Mouse (Mus musculus): ENCODE results near the gene Pls1. TPM values are rescaled to one million over a fixed set of nuclear protein-coding genes. Genes with fewer than 3 reads are reported as not detected.

Gene Pls1
- polyA plus RNA-seq, 1 experiment from 2014 or later: 3.2 TPM

DNA sequence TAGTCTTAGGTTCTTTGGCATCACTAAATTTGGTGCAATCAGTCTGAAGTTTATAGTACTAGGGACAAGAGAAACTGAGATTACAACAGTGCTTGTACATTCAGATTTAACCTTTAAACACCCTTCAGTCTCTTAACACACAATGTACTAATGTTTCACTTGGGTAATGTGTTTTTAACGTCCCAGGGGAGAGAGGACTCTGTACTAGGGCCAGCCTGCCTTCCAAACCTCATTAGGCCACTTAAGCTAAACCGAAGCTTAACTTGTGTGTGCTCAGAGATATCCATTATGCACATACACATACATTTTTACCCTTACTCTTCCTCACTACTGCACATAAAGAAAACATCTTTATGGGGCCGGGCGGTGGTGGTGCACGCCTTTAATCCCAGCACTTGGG is 97.8 kb downstream of the Pls1 start:
- WGBS: 90% methylated on average over 5 of the region's 5 CpGs

DNA sequence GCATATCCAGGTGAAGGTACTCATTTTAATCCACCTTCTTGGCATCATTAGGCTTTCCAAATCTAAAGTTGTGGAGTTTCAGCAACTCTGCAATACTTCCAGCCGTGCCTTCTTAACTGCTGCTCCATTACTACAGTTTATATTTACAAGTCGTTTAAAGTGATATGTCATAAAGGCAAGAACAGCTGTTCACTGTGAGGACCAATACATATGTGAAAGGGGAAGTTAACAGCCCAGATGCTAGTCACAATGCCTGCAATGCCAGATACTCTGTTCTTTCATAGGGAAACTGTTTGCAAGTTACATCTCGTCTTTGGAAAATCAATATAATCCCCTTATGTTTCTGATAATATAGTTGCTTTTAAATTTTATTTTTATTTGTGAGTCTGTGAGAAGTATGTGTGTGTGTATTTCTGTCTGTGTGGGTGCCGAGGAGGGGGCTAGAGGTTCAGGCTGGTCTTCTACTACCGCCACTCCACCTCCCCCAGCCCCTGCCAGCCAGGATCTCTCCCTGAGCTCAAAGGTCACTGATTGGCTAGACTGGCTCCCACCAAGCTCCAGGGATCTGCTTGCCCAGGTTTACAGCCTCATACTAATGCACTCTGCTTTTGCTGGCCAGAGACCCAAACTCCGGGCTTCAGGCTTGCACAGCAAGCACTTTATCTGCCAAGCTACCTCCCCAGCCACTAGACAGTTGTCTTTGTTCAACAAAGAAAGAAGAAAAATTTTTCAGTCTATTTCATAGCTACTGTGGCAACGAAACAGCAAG is 100.1 kb downstream of the Pls1 start:
- Histone ChIP-seq H3K36me3 (no peaks in the 10 kb centered on the region), H3K9me3 (replicated peaks) (no peaks in the 10 kb centered on the region), H3K27ac (replicated peaks) (no peak overlapping the region), H3K4me3 (no peak overlapping the region), H3K27me3 (ENCODE audit: low read depth, poor library complexity, severe bottlenecking) (peaks cover 21% of the 10 kb centered on the region), H3K4me1 (peaks cover 16% of the 10 kb centered on the region)
- WGBS: 77% methylated on average over 7 of the region's 7 CpGs
- no peak for DNase-seq (ENCODE audit: low spot score)

More for the DNA sequence above, 97.8 kb downstream of the Pls1 start:
- peaks cover 43% of the 10 kb centered on the region for H3K27me3 ChIP-seq (ENCODE audit: low read depth, poor library complexity, severe bottlenecking)
- H3K27ac ChIP-seq (replicated peaks): no peak overlapping the region
- H3K36me3 ChIP-seq: no peaks in the 10 kb centered on the region
- no peaks in the 10 kb centered on the region for H3K9me3 ChIP-seq (replicated peaks)
- H3K4me3 ChIP-seq: no peak overlapping the region
- peaks cover 22% of the 10 kb centered on the region for H3K4me1 ChIP-seq
- no peak for DNase-seq (ENCODE audit: low spot score)

DNA sequence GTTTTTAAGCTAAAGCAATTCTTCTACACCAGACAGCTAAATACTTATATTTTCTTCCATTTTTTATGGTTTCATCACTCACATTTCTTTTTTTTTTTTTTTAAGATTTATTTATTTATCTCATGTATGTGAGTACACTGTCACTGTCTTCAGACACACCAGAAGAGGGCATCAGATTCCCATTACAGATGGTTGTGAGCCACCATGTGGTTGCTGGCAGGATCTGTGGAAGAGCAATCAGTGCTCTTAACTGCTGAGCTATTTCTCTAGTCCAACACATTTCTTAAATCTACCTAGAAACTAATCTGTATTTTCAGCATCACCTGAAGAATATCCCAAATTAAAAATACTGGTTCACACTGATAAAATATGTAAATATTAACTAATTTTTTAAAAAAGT is 108.9 kb downstream of the Pls1 start:
- no peak for DNase-seq (ENCODE audit: low spot score)
- Histone ChIP-seq H3K27me3 (ENCODE audit: low read depth, poor library complexity, severe bottlenecking) (no peaks in the 10 kb centered on the region), H3K4me1 (no peaks in the 10 kb centered on the region), H3K27ac (replicated peaks) (no peak overlapping the region), H3K4me3 (no peak overlapping the region), H3K9me3 (replicated peaks) (no peaks in the 10 kb centered on the region), H3K36me3 (peaks cover 4% of the 10 kb centered on the region)

DNA sequence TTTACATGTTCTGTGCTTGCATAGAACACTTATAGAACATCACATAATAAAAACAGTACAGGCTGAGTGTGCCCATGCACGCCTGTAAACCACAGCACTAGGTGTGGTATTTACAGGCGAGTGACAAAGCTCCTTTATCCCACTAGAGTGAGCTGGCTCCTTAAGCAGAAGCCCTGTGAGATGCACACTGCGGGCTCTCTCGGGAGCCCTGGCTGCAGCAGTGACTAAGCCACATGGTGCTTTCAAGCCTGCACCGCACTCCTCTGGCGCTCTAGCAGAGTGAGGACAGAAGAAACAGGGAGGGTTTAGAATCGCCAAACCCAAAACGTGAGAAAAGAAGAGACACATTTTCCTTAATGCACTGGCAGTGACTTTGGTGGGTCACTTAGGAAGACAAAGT is 132.5 kb downstream of the Pls1 start:
- Histone ChIP-seq H3K27ac (replicated peaks) (no peak overlapping the region), H3K4me3 (no peak overlapping the region), H3K9me3 (replicated peaks) (no peaks in the 10 kb centered on the region), H3K4me1 (no peaks in the 10 kb centered on the region), H3K27me3 (ENCODE audit: low read depth, poor library complexity, severe bottlenecking) (no peaks in the 10 kb centered on the region), H3K36me3 (peaks cover 20% of the 10 kb centered on the region)
- no peak for DNase-seq (ENCODE audit: low spot score)
- 32% methylated on average over 8 of the region's 8 CpGs for WGBS

GRCm38 (mm10) chr9:95708943-95709342 is 136.2 kb downstream of the Pls1 start:
- H3K9me3 ChIP-seq (replicated peaks): no peaks in the 10 kb centered on the region
- no peaks in the 10 kb centered on the region for H3K27me3 ChIP-seq (ENCODE audit: low read depth, poor library complexity, severe bottlenecking)
- no peak for DNase-seq (ENCODE audit: low spot score)
- H3K27ac ChIP-seq (replicated peaks): no peak overlapping the region
- no peaks in the 10 kb centered on the region for H3K4me1 ChIP-seq
- H3K4me3 ChIP-seq: no peak overlapping the region
- peaks cover 17% of the 10 kb centered on the region for H3K36me3 ChIP-seq

- no peak for DNase-seq (ENCODE audit: low spot score)
- Histone ChIP-seq H3K4me3 (no peak overlapping the region), H3K27me3 (ENCODE audit: low read depth, poor library complexity, severe bottlenecking) (no peaks in the 10 kb centered on the region), H3K36me3 (peaks cover 17% of the 10 kb centered on the region), H3K27ac (replicated peaks) (no peak overlapping the region), H3K4me1 (no peaks in the 10 kb centered on the region), H3K9me3 (replicated peaks) (no peaks in the 10 kb centered on the region)
- 90% methylated on average over 5 of the region's 5 CpGs for WGBS
Measured at GRCm38 (mm10) chr9:95705371-95705770, 139.7 kb downstream of the Pls1 start.

- no peak for DNase-seq (ENCODE audit: low spot score)
- H3K9me3 ChIP-seq (replicated peaks): no peaks in the 10 kb centered on the region
Measured at GRCm38 (mm10) chr9:95704078-95704477, 141.0 kb downstream of the Pls1 start.

More at GRCm38 (mm10) chr9:95704078-95704477, 141.0 kb downstream of the Pls1 start:
- H3K27me3 ChIP-seq (ENCODE audit: low read depth, poor library complexity, severe bottlenecking): no peaks in the 10 kb centered on the region
- 86% methylated on average over 3 of the region's 3 CpGs for WGBS
- H3K4me3 ChIP-seq: no peak overlapping the region
- peaks cover 8% of the 10 kb centered on the region for H3K36me3 ChIP-seq
- H3K27ac ChIP-seq (replicated peaks): no peak overlapping the region
- H3K4me1 ChIP-seq: no peaks in the 10 kb centered on the region

Other genes starting within 250 kb of the Pls1 start
- 2.9 and 3.2 TPM in 2 replicates for gene Pcolce2, start 207.7 kb downstream of the Pls1 start, polyA plus RNA-seq (2016; fragmentation: Nextera tagmentation; extraction: Ambion mirVana)
- gene Trpc1, start 94.9 kb downstream of the Pls1 start, polyA plus RNA-seq (2016; fragmentation: Nextera tagmentation; extraction: Ambion mirVana): 2.3 and 2.6 TPM in 2 replicates
- 19.4 and 20.0 TPM in 2 replicates for gene Atr, start 12.3 kb upstream of the Pls1 start, polyA plus RNA-seq (2016; fragmentation: Nextera tagmentation; extraction: Ambion mirVana)
- gene Xrn1, start 109.4 kb upstream of the Pls1 start, polyA plus RNA-seq (2016; fragmentation: Nextera tagmentation; extraction: Ambion mirVana): 19.7 and 20.9 TPM in 2 replicates